Mouse (Mus musculus) adrenal gland, adult 2 months (tissue): ENCODE data around the gene Brinp2. TPM values are rescaled to one million over a fixed set of nuclear protein-coding genes. Genes with fewer than 3 reads are reported as not detected.

Source experiments
- DNase-seq: peaks from one replicate; pipeline ENCODE4 v3.0.0; 2021
- polyA plus RNA-seq: library from polyadenylated mRNA; depleted of rRNA; stranded (reverse); fragments of >200 nt; gene quantifications from 2 replicates; pipeline ENCODE4 v1.2.3, GENCODE M21; 2012
- total RNA-seq, 2 experiments: library from RNA; stranded (reverse); gene quantifications; 2 replicates each; pipeline ENCODE4 v1.2.3; 2021

The Brinp2 gene
- total and polyA plus RNA-seq, 3 experiments: 0.22 to 0.59 (median 0.55) TPM

GRCm38 (mm10) chr1:158295270-158295669 lies 60.9 kb downstream of the Brinp2 start:
- no peak for DNase-seq

- DNase-seq: no peak
These were observed 70.9 kb downstream of the Brinp2 start for GRCm38 (mm10) chr1:158285198-158285597.

GRCm38 (mm10) chr1:158283869-158284268 lies 72.3 kb downstream of the Brinp2 start:
- no peak for DNase-seq

- DNase-seq: no peak
These were observed 84.1 kb downstream of the Brinp2 start for GRCm38 (mm10) chr1:158272058-158272457.

GRCm38 (mm10) chr1:158267020-158267571 lies 89.0 kb downstream of the Brinp2 start:
- peak; percentile 39 for DNase-seq

GRCm38 (mm10) chr1:158266293-158267019 lies 89.7 kb downstream of the Brinp2 start:
- DNase-seq: no peak

- DNase-seq: no peak
These were observed 96.5 kb downstream of the Brinp2 start for GRCm38 (mm10) chr1:158259516-158260235.

GRCm38 (mm10) chr1:158258685-158259292 lies 97.3 kb downstream of the Brinp2 start:
- no peak for DNase-seq

- no peak for DNase-seq
These were observed 100.0 kb downstream of the Brinp2 start for GRCm38 (mm10) chr1:158255912-158256680.

GRCm38 (mm10) chr1:158252682-158253222 lies 103.4 kb downstream of the Brinp2 start:
- no peak for DNase-seq

GRCm38 (mm10) chr1:158248266-158248665 lies 107.9 kb downstream of the Brinp2 start:
- no peak for DNase-seq

- no peak for DNase-seq
These were observed 109.5 kb downstream of the Brinp2 start for GRCm38 (mm10) chr1:158246476-158247153.

- no peak for DNase-seq
These were observed 110.6 kb downstream of the Brinp2 start for GRCm38 (mm10) chr1:158245486-158245885.

GRCm38 (mm10) chr1:158244016-158244415 lies 112.1 kb downstream of the Brinp2 start:
- DNase-seq: no peak

GRCm38 (mm10) chr1:158241848-158242556 lies 114.1 kb downstream of the Brinp2 start:
- DNase-seq: no peak

GRCm38 (mm10) chr1:158239841-158240240 lies 116.3 kb downstream of the Brinp2 start:
- DNase-seq: no peak

GRCm38 (mm10) chr1:158238722-158239121 lies 117.4 kb downstream of the Brinp2 start:
- DNase-seq: no peak

GRCm38 (mm10) chr1:158228687-158229224 lies 127.4 kb downstream of the Brinp2 start:
- DNase-seq: no peak

- no peak for DNase-seq
These were observed 128.9 kb downstream of the Brinp2 start for GRCm38 (mm10) chr1:158227239-158227638.

- DNase-seq: no peak
These were observed 129.4 kb downstream of the Brinp2 start for GRCm38 (mm10) chr1:158226689-158227088.
